Mouse (Mus musculus) adrenal gland, postnatal 14 days (tissue): Measurements from ENCODE around the gene Wdr27. TPM values are rescaled to one million over a fixed set of nuclear protein-coding genes. Genes with fewer than 3 reads are reported as not detected.
"Not testable (repeated sequence)": the region's sequence is repeated elsewhere in the genome, so short reads cannot be mapped to it uniquely, and the experiment has no call there.

Source experiments
- DNase-seq: peaks from one replicate; pipeline ENCODE4 v3.0.0; 2021; ENCODE audit warnings: mixed read lengths
- long read RNA-seq, 2 experiments: library from polyadenylated mRNA; stranded (forward); transcript quantifications; one replicate each; pipeline ENCODE4 v2.0.0; 2021
- total RNA-seq: library from RNA; stranded (reverse); gene quantifications from 2 replicates; pipeline ENCODE4 v1.2.3, GENCODE M21; 2021

Wdr27 gene
- total RNA-seq = 5.2 and 7.8 TPM in 2 replicates
- long read RNA-seq, experiment 1, transcript Wdr27-203 (2 exons, 413 nt) = major isoform, 10 of 12 reads
- long read RNA-seq, experiment 1, partial matches to known transcripts = 0 of 12 reads
- long read RNA-seq, experiment 1, other reads (novel, unspliced or antisense) = 1 of 12 reads
- long read RNA-seq, experiment 2, transcript Wdr27-203 (2 exons, 413 nt) = major isoform, 5 of 6 reads
- long read RNA-seq, experiment 2, partial matches to known transcripts = 0 of 6 reads
- long read RNA-seq, experiment 2, other reads (novel, unspliced or antisense) = 1 of 6 reads

DNA sequence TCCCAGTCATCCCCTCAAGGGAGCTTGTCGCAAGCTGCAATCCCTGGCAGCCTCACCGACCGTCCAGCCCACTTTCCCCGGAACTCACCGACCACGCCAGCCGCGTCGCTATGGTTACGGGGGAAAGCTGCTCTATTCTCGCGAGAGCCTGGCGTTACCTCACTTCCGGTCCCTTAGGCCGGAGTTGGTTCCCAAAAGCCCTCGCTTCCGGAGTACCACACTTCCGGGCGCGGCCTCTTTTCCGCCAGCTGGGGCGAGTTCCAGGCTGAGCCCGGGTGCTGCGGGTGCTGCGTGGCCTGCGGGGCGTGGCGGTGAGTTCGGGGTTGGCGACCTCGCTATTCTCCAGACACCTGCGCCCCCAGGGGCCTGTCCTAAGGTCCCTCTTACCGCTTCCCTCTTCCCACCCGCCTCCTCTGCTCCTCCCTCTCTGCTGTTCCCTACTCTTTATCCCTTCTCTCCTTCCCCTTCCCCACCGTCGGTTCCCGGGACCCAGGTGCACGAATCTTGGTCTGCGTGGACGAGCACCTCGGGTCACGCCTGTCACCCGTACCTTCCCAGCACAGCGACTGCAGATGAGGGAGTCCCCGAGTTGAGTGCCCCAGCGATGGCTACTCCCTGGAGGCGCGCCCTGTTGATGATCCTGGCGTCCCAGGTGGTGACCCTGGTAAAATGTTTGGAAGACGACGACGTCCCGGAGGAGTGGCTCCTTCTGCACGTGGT lies at the start of gene Wdr27, which contains the start of gene 1600012H06Rik:
Gene Wdr27 (minus strand): TSS at position 150 of the 720 bp plus-strand sequence.
Gene 1600012H06Rik (plus strand): TSS at position 176 of the 720 bp plus-strand sequence.
- DNase-seq = peak; percentile 100

DNA sequence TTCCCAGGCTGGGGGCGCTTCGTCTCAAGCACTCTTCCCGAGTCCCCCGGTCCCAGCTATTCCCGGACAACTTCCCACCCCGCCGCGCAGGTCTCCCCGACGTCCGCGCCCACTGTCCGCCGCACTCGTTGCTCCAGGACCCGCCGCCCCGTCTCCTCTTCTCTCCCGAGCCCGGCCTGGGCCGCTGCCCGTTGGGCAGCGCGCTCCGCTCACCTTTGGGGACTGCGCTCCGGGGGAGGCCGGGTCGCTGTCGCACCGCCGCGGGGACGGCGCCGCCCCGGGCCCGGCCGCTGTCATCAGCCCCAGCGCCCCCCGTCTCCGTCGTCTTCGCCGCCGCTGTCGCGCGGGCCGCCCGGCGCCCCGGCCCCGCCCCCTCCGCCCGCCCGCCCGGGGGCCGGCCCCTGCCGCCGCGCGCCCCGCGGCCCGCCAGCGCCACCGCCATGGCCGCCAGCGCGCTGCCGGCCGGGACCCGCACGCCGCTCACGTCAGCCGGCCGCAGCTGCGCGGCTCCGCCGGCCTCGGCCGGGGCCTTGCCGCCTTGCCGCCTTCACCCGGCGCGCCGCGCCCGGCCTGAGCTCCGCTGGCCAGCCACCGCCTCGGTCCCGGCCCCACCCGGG lies 49.7 kb upstream of the Wdr27 start:
- not testable (repeated sequence) for DNase-seq

- not testable (repeated sequence) for DNase-seq
These were observed 47.3 kb upstream of the Wdr27 start for GRCm38 (mm10) chr17:14990116-14990702.

DNA sequence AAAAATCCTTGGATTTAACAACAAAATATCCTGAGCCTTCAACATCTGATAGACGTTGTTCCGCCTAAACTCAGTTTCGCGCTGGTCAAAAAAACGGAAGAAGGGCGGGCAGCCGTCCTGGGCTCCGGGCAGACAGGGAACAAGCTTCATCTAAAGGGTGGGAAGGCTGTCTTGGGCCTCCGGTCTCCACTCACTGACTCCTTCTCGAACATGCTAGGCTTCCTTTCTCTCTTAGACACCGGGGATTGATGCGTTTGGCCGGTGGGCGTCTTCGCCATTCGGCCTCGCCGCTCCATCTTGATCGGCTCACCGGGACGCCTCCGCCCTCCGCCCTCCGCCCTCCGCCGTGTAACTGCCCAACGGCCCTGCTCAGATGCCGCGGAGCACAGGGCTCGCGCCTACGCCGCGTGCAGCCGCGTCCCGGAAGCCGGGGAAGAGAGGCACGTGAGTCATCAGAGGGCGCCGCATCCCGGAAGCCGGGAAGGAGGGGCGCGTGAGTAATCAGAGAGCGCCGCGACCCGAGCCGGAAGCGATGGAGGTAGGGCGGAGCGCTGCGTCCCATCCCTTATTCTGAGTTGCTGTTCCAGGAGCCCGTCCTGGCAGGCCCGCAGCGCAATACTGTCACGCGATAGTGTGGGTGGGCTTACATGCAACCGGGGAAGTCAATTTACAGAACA lies 35.5 kb upstream of the Wdr27 start, which contains the start of the genes 9030025P20Rik and Gm3417:
Gene 9030025P20Rik (plus strand): TSS at position 107 of the 677 bp plus-strand sequence.
Gene Gm3417 (minus strand): TSS at position 429 of the 677 bp plus-strand sequence.
- not testable (repeated sequence) for DNase-seq

GRCm38 (mm10) chr17:14977718-14978361 lies 34.9 kb upstream of the Wdr27 start:
- DNase-seq = not testable (repeated sequence)

- not testable (repeated sequence) for DNase-seq
These were observed 25.5 kb upstream of the Wdr27 start for GRCm38 (mm10) chr17:14968373-14968913.

DNA sequence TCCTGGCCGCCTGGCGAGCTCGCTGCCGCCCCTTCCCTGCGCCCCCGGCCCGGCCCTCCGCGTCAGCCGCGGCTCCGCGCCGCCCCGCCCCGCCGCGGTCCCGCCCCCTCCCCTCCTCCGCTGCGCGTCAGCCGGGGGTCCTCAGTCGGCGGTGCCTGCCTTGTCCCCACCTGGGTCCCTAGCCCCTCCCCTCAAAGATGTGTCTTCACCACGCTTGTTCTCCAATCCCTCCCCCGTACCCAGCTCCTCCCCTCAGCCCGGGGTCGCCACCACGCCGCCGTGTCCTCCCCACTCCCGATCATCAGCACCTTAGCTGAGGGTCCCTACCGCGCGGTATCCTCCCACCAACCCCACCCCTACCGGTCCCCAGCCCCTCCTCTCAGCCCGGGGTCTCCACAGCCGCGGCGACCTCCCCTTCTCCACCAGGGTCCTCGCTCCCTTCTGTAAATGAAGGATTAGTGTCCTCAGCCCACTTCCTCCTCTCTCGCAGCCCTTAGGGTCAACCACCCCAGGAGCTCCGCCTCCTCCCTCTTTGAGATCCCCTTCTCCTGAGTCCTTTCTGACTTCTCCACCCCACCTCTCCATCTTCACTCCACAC lies 18.7 kb upstream of the Wdr27 start:
- not testable (repeated sequence) for DNase-seq

GRCm38 (mm10) chr17:14960951-14961556 lies 18.1 kb upstream of the Wdr27 start, which contains the start of gene Phf10:
Phf10 (minus strand) TSS chr17:14961273.
- DNase-seq = peak; percentile 62

GRCm38 (mm10) chr17:14960520-14960919 lies 17.6 kb upstream of the Wdr27 start:
- DNase-seq = peak; percentile 45

DNA sequence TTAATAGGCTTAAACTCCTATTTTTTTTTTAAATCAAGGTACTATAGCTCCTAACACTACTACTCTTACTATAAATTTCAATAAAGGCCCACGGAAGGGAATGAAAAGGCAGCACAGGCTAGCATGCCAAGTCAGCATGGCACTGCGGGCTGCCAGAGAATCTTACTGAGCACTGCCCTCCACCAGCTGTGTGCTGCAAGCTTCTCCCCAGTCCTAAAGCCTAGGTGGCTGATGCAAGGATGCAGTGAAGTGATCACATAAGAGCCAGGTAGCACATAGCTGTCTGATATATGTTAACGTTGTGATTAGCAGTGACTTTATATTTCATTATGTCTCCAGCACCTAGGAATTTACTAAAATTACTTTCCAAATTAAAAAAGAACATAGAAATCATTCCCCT lies 17.0 kb upstream of the Wdr27 start:
- DNase-seq = peak; percentile 26

DNA sequence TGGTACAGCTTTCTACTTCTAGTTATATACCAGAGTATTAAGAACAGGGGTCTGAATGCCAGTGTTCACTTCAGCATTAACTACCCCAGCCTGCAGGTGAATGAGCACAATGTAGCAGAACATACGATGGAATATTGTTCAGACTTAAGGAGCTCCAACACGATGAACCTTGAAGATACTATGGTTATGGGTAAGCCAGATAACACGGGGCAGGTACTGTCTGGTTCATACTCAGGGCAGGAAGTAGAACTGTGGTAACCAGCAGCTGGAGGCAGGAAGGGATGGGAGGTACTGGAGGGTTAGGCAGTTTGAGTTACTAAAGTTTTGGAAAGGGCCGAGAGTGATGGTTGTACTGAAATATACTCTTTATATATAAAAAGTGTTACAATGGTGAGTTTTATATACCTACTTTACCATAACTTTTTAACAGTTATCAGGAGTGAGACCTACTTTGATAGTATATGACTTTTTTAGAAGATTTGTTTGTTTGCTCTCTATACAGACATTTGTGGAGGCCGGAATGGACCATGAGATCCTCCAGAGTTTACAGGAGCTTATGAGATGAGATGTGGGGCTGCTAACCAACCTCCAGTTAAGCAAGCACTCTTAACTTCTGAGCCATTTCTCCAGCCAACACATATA lies 15.8 kb upstream of the Wdr27 start:
- no peak for DNase-seq

DNA sequence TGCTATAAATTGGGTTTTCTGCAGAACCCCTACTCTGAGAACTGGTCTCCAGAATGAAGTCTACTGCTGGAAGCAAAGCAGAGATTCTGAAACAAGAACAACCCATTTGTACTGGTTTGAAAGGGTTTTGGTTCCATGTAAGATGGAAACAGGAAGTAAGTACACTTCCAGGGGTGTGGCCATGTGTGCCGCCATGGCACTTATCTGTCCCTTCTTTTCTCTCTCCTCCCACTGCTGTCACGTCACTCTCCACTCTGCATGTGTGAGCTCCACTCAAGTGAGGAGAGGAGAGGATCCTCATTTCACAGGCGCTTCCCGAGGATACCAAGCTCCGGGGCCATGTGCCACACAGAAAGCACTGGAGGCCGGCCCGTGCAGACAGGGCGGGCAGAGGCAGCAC lies 10.5 kb upstream of the Wdr27 start:
- no peak for DNase-seq

- peak; percentile 25 for DNase-seq
These were observed 6.3 kb upstream of the Wdr27 start for GRCm38 (mm10) chr17:14949161-14949827.

DNA sequence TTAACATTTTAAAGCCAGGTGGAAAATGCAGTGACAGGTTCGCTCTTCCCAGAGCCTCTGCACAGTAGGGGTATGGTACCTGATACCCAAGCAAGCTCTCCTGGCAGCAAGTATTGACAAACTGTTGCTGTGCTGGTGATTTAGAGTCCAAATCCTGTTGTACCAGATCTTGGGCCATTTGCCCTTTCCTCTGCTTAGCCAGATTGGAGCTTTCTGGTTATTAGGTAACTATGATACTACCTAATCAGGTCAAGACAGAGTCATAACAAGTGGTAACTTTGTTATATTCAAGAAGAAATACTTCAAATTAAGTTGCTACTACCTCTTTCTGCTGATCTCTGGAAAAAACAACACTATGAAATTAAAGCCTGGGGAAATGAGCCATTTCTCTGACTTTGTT lies 1.6 kb upstream of the Wdr27 start:
- peak; percentile 14 for DNase-seq

- no peak for DNase-seq
These were observed 736 bp upstream of the Wdr27 start for GRCm38 (mm10) chr17:14943729-14944059.

- DNase-seq = not testable (repeated sequence)
These were observed 777 bp downstream of the Wdr27 start for GRCm38 (mm10) chr17:14942181-14942580.

- DNase-seq = peak; percentile 18
These were observed 6.9 kb downstream of the Wdr27 start for GRCm38 (mm10) chr17:14935841-14936605.

- DNase-seq = not testable (repeated sequence)
These were observed 7.7 kb downstream of the Wdr27 start for GRCm38 (mm10) chr17:14935280-14935679.
